Mouse (Mus musculus) gastrocnemius, adult 18-20 months (tissue): ENCODE data around the gene Meis1. TPM values are rescaled to one million over a fixed set of nuclear protein-coding genes. Genes with fewer than 3 reads are reported as not detected.

Experiments used
- DNase-seq: peaks from one replicate; pipeline ENCODE4 v3.0.0; 2021; ENCODE audit warnings: low spot score
- long read RNA-seq, 2 experiments: library from polyadenylated mRNA; stranded (forward); transcript quantifications; one replicate each; pipeline ENCODE4 v2.0.0; 2021
- total RNA-seq, 2 experiments: library from RNA; stranded (reverse); gene quantifications; 2 replicates each; pipeline ENCODE4 v1.2.3; 2021

The Meis1 gene
- total RNA-seq = 1 to 10 TPM; 3.6 to 4.0 TPM
- long read RNA-seq, experiment 1, partial matches to known transcripts = 2 of 4 reads
- long read RNA-seq, experiment 1, other reads (novel, unspliced or antisense) = 0 of 4 reads
- long read RNA-seq, experiment 2, partial matches to known transcripts = 1 of 3 reads
- long read RNA-seq, experiment 2, other reads (novel, unspliced or antisense) = 2 of 3 reads

DNA sequence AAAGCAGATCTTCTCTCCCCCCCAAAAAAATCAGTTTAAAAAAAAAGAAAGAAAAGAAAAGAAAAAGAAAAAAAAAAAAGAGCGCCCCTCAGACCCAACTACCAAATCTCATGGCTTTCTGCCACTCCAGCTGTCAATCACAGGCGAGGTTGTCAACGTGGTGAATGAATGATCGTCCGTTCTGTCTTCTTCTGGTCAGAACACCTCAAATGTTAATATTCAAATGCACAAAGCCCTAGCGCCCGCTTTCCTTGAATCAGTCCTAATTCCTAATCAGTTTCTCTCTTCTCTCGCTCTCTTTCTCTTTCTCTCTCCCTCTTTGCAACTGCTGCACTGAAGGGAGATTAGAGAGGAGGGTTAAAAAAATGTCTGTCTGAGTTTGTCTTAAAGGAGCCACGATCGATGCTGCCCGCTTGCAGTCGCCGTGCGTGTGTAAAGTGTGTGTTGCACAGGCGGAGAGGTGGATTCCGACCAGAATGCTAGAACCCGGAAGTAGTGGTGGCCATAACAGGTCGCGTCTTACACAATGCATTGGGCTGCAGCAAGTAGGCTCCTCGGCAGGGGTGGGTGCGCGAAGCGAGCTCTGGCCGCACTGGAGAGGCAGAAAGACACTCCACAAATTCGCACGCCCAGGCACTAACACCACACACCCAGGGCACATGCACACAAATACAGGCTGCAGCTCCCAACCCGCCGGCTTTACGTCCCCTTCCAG, at the start of gene Meis1:
Gene Meis1, minus strand, starts transcription at position 497 of the 715 bp plus-strand sequence.
- DNase-seq = peak; percentile 90

GRCm38 (mm10) chr11:19067334-19067733, 48.5 kb upstream of the Meis1 start:
- no peak for DNase-seq

GRCm38 (mm10) chr11:19049276-19049675, 30.5 kb upstream of the Meis1 start:
- DNase-seq = no peak

GRCm38 (mm10) chr11:19036595-19037166, 17.9 kb upstream of the Meis1 start:
- no peak for DNase-seq

DNA sequence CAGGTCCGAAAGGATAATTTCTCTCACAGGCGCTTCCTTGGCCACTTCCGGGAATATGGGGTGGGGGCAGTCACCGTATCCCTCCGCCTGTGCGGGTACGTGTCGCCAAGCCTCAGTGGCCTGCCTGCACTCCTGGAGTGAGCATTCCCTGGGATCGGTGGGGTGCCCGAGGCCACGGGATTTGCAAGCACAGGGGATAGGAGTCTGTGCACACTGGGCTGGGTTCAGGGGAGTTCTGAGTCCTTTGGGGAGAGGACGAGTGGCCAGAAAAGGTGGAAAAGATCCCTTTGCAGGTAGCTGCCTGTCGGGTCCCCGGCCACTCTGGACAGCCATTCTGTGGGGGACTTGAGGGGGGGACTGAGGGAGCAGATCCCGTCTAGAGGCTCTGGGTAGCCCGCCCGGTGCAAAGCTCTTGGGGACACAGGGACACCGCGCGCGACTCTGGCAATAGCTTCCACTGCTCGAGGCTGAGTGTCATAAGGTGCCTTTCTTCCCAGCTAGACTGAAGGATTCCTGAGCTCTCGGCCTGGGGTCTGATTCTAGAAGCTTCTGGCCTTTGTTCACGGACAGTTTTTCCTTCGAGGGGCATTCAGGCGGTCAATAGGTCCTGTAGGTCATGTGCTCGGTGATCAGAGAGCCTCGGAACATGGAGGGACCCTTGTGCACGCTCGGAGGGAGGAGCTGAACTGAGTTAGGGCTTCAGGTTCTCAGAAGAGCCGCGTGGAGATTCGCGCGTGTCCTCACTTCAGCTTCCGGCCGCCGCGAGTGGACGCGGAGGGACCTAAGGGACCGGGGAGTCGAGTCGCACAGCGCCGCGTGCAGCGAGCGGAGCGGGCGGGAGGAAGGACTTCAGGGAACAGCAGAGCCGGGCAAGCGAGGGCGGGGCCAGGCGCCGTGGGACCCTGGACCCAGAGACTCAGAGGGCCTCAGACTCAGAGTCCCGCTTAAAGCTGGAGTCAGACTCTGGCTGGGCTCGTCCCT, 8.1 kb upstream of the Meis1 start:
- peak; percentile 30 for DNase-seq

GRCm38 (mm10) chr11:19025976-19026520, 7.3 kb upstream of the Meis1 start:
- DNase-seq = no peak

GRCm38 (mm10) chr11:19024496-19025265, 5.9 kb upstream of the Meis1 start:
- DNase-seq = peak; percentile 56

DNA sequence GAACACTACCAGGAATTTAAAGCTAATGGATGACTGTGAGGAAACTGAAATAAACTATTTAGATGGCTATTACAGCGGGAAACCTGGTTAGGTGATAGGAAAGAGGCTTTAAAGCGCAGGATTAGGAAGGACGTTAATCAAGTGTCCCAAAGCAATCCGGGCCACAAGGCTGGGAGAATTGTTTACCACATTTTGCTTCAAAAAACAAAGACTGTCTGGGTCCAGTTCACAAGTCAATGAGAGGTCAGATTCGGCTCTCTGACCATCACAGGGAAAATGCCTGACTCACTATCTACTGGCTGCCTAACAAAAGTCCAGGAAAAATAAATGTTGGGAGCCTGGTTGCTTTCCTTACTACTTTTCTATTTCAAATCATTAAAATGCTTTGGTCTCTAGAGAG, 4.6 kb upstream of the Meis1 start:
- DNase-seq = no peak

DNA sequence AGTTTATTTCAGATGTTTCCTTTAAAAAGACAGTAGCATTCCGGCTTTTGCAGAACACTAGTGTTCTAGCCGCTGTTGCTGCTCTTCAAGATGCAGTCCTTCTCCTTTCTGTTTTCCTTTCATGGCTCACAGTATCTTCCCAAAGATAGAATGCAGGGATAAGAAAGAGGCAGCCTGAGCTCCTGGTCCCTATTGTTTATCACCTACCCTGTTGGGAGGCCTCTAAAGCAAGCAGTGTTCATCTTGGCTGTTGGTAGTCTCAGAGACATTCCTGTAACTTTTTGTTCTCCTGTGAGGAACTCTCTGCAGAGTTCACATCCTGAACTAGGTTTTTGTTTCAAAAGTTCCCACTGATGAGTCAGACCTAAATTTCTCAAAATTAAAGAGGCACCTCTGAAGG, 3.8 kb upstream of the Meis1 start:
- DNase-seq = no peak

GRCm38 (mm10) chr11:19020951-19021710, 2.3 kb upstream of the Meis1 start:
- DNase-seq = no peak

- DNase-seq = peak; percentile 95
Observed at GRCm38 (mm10) chr11:19020371-19020824, 1.6 kb upstream of the Meis1 start.

DNA sequence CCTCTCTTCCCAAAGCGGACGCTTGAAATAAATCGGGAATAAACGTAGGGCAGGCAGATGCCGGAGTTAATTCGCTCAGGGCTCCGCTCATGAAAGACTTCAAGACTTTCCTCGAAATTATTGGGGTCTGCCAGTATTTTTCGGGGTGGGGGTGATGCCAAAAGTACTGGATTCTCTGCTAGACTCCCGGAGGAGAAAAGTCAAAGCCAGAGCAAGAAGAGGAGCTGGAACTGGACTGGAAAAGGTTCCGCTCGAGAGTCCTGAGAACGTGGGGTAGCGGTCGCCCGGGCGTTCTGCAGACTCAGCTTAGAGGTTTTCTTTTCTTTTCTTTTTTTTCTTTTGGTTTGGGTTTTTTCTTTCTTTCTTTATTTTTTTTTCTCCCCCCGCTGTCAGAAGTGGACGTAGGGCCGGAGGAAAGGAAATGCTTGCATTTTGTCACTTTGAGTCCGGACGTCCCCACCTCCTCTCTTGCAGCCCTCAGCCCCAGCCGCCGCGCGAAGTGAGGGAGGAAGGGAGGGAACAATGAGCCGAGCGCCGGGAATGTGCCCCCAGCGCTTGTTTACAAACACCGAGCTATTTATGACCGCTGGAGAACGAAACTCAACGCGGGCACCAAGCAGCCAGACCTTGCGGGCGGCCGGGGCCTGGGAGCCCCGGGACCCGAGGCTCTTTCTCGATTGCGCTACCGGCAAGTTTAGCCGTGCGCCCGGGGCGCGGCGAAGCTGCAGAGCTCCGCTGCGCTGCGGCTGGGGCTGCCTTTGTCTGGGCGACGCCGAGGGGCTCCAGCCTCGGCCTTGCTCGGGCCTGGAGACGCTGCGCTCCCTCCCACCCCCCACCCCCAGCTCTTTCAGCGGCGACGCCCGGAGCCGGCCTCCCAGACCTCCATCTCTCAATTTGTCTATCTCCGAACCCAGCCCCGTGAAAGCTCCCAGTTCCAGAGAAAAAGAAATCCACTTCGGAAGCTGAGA, 703 bp upstream of the Meis1 start:
- peak; percentile 39 for DNase-seq

DNA sequence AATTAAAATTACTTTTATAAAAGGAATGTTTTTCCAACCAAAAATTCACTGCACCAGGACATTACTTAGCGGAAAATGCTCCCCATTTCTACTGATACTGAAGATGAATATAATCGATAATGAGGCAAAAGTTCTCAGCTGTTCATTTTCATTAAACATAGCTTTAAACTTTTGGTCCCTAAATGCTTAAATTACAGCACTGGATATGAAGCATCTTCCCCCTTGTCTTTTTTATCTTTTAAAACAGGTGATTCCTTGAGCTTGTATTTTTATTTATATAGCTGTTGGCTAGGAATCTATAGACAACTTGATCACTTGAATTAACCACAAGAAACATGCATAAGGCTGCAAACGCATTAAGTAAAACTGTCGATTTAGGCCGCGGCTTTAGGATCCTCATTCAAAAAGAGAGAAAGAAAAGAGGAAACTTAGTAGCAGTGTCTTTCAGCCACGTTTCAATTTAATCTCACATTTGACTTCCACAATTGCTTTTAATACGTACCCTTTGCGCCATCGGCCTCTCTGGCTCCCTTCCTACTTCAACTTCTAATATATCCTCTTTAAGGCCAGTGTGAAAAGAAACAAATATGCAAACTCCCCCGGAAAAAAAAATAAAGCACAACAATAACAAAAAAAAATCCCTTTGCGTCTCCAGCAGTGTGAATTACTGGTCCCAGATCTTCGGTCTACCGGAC, 919 bp downstream of the Meis1 start:
- DNase-seq = no peak

DNA sequence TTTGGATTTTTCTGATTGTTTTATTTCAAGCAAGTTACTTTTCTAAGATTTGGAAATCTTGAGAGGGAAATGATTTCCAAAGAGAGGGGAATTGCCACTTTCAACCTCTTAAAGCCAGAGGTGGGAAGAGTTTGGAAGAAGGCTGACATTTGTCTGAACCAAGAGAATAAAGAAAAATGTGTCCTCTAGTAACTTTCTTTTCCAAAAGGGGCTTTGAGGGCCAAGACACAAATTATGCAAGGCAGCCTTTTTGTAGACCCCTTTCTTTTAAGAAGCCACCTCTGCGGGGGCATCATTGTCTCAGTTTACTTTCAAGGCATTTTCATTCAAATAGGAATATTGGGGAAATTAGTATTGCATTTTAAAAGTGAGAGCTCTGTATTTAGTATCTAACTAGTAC, 1.5 kb downstream of the Meis1 start:
- no peak for DNase-seq

DNA sequence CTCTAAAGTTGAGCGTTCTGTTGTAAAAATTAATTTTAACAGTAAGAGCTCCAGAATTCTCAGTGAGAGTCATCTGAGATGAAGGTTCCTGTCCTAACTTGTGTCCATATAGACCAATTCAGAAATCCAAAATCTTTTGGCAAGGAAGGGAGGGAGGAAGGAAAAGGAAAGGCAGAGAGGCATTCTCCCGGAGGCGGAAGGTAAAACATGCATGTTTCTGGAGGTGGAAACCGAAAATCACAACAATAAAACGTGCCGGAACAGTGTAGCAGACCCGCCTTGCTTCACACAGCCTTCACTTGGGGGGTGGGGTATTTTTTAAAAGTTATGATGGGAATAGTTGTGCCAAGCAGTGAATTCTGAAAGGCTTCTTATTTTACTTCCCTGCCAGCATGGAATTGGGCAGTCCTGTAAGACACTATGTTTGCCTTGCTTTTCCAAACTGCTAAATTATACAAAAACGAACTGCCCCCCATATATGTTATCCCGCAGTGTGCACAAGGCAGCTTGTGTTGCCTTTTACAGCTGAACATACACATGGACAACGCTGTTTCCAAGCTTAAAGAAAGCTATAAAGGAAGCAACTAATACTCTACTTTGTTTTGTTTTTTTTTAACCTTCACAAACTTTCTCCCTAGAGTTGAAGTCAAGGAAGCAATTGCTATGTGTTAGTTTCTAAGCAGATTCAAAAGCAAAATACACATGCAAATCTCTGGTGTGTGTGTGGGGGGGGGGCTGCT, 2.1 kb downstream of the Meis1 start:
- DNase-seq = no peak

- no peak for DNase-seq
Observed at GRCm38 (mm10) chr11:19015731-19016461, 2.9 kb downstream of the Meis1 start.

GRCm38 (mm10) chr11:19015381-19015730, 3.4 kb downstream of the Meis1 start:
- no peak for DNase-seq
